Mouse (Mus musculus) brain, embryonic 14.5 days (tissue): Measurements from ENCODE around the gene Jakmip3.

Experiments
- CTCF ChIP-seq: fragments of 200-500 bp; IDR thresholded peaks from 2 replicates; pipeline ENCODE4 v1.5.1; 2012; ENCODE audit warnings: inconsistent platforms, mild to moderate bottlenecking, moderate library complexity, borderline replicate concordance; ENCODE audit not compliant: insufficient read depth, insufficient read length; ENCODE audit errors: extremely low read depth
- POLR2A ChIP-seq: fragments of 200-500 bp; IDR thresholded peaks from 2 replicates; pipeline ENCODE4 v1.6.1; 2012; ENCODE audit warnings: mild to moderate bottlenecking, inconsistent platforms, borderline replicate concordance; ENCODE audit not compliant: poor library complexity, insufficient read depth, insufficient read length, severe bottlenecking; ENCODE audit errors: extremely low read depth

- TF ChIP-seq CTCF: no peak
- no peak for TF ChIP-seq POLR2A
Measured at GRCm38 (mm10) chr7:139020884-139021283, 80.4 kb downstream of the Jakmip3 start.
